Mouse (Mus musculus) testis, postnatal 14 days (tissue): Measurements from ENCODE around the gene Mrpl12.
A peak's percentile ranks its signal among the peaks of the same experiment; 100 is the strongest.

Source experiments
- DNase-seq: peaks from one replicate; pipeline ENCODE4 v3.0.0; 2021; ENCODE audit warnings: low spot score

The Mrpl12 gene

DNA sequence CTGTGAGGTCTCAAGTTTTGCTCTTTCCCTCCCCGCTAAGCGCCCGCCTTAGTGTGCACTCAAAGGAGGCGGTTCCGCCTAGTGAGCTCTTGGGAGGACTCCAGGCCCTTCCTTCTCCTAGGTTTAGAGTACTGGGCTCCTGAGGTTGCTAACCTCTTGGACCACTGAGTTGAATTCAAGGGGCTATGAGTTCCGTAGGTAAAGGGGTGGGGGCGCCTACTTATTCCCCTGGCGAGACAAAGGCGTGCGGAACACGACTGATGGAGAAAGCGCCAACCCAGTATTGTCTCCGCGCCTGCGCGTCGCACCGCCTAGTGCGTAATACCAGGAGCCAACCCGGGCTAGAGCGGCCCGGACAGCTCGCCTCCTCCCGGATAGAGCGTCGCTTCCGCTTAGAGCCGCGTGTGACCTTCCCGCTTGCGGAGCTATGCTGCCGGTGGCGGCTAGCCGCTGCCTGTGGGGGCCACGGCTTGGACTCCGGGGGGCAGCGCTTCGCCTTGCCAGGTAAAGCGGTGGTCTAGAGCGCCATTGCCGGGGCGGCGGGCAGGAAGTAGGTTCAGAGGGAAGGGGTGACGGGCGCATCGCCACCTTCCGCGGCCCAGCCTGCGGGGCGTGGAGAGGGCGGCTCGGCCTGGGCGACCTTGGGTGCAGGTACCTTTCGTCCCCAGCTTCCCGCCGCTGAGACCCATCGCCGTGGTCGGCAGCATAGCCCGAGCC is at the start of gene Mrpl12:
Gene Mrpl12 (plus strand): TSS at position 349 of the 717 bp plus-strand sequence.
- peak; percentile 91 for DNase-seq

DNA sequence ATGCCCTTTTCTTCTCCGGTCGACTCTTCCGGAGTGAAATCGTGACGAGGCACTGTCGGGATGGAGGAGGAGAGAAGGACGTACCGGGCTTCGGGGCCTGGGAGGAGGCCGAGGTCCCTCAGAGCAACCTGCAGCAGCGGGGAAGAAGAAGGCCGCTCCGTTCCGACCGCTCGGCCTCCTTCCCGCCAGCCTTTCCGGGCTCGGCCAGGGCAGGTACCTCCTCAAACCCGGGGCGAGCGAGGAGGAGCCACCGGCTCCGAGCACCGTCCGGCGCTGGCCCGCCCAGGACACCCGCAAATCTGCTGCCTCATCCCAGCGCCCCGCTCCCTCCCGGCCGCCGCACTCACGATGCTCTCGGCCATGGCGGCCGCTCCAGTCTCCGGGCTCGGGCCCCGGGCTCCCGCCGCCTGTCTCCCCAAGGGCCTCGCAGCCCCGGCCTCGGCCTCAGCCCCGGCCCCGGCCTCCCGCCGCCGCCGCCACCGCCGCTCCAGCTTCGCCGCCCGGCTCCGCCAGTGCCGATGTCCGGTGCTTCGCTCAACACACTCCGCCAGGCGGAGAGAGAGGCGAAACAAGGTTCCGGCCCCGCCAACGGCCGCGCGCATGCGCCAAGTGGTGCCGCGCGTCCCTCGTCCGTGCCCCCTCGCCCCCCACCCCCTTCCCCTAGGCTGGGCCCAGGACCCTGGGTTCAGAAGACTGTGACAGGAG is 47.1 kb upstream of the Mrpl12 start, which contains the start of gene Nploc4:
Gene Nploc4 (minus strand): TSS at position 557 of the 705 bp plus-strand sequence.
- DNase-seq: peak; percentile 90

DNA sequence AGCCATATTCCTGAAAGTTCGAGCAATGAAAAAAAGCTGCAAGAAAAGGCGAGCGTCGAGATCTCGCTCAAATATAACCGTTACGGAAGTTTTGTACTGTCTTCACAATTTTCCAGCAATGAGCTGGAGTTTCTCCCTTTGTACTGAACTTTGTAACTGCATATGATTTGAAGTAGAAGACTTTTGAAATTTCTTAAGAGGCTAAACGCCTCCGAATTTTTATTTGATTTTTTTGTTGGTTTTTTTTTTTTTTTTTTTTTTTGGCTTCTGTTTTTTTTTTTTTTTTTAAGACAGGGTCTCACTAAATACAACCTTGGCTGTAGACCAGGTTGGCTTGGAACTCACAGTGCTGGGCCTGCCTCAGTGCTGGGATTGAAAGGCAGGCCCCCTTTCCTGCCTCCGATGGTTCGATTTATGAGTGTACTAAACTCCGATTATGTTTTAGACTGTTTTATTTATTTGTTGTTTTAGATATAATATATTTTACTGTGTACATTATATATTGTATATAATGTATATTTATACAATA is 46.5 kb upstream of the Mrpl12 start:
- DNase-seq: no peak

DNA sequence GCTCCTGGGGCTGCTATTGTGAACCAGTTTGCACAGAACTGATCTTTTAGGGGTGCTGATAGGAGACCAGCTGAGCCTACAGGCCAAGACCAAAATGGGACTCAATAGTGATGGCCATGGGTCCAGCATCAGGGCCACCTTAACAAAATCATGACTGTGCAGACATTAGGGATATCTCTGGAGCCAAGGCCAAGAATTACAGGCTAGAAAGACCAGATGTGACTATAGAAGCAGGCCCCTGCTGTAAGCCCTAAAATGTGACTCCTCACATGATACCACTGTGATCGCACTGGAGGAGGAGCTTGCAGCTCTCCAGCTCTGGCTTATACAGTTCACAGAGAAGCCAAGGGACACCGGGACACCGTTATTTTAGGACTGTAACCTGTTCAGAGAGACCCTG is 42.1 kb upstream of the Mrpl12 start, which contains the start of gene Tspan10:
Gene Tspan10 (plus strand): TSS at position 301 of the 400 bp plus-strand sequence.
- no peak for DNase-seq

DNA sequence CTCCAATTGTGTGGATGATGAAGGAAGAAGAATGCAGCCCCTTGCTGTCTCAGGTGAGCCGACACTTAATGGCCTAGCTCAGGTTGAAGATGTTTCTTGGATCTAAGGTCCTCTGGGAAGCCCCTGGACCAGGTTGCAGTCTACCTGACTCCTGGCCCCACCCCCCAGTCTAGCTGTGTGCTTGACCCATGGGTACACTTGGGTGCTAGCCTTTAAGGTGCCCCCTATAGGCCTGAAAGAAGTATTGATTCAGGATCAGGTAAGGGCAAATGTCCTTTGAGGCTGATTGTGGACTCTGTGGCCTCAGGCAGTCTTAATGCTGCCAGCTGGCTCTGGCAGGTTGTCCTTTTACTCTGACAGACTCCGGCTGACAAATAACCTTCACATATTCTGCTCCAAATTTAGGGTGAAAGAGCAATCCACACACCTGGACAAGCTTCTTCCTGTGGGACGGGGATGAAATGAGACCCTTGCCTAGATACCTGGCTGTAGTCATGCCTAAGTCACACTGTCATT is 41.6 kb upstream of the Mrpl12 start:
- no peak for DNase-seq

DNA sequence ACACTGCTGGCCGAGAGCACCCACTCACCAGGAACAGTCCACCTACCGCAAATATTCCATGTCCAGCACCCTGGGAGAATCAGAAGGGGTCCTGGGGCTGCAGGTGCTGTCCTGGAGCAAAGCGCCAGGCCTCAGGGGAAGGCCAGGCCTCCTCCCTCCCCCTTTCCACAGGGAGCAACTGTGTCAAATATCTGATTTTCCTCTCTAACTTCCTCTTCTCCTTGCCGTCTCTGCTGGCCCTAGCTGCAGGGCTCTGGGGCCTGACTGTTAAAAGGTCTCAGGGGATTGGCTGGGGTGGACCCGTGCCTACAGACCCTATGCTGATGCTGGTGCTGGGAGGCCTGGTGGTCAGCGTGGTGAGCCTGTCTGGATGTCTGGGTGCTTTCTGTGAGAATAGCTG is 40.3 kb upstream of the Mrpl12 start:
- DNase-seq: no peak

DNA sequence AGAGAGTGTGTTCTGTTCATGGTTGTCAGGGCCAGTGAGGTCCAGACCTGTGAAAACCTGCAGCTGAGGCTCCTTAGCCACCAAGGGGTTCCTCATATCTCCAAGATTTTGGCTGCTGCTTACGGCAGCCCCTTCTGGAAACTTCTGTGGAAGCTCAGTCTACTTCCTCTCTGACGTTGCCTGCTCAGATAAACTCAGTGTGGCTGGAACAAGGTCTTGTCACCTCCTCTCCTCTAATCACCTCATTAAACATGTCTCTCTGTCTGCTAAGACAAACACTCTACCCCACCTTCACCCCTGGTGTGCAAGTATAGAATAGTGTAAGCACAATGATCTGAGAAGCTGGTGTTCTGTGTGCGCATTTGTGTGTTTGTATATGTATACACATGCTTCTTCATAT is 38.9 kb upstream of the Mrpl12 start:
- DNase-seq: no peak

DNA sequence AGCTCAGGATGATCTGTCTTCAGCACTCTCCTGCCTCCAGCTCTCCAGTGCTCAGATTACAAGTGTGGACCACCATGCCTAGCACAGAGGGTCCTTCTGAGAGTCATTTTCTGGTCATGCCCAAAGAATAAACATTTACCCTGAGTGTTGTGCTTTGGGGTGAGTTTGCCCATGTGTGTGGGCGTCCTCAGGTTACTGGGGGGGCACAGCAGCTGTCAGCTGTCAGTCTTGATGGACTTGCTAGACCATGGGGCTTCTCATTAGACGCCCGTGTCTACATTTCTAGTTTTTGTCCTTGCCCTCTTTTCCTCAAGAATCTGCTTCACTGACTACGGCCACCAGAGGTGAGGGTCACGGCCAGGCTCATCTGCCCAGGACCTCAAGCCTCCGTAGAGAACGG is 37.2 kb upstream of the Mrpl12 start:
- no peak for DNase-seq

DNA sequence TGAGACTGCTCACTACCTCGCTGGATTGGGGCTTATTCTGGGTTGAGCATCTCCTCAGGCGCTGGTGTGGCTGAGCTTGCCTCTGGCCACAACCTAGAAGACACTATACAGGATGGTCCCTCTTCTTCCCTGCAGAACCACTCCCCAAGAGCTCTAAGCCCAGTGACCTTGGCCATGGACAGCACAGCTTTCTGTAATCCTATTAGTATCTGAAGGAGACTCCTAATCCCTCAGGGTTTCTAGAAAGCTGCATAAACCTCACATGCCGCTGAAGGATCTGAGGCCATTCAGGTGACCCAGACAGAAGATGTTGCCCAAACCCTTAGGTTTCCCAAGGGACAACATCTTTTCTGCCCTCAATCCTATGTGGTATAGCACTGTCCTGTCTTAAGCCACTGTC is 32.2 kb upstream of the Mrpl12 start:
- no peak for DNase-seq

DNA sequence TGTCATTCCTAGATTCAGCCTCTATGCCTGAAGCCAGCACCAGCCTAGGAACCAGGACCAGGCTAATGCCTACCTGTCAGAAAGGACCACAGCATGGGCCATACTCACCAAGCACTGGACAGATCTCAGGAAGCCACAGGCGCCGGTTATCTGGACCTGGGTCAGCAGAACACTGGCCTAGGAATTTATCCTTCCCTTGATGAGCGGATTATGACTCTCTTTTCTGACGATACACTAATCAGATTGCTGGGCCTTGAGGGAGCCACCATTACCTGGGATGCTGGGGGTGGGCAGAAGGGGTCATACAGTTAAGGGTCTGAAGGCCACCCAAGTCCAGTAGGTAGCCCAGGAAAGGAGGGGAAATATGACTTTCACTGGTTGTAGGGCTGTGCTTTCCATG is 31.1 kb upstream of the Mrpl12 start, which contains the start of gene Pde6g:
Gene Pde6g (minus strand): TSS at position 195 of the 400 bp plus-strand sequence.
- DNase-seq: no peak

DNA sequence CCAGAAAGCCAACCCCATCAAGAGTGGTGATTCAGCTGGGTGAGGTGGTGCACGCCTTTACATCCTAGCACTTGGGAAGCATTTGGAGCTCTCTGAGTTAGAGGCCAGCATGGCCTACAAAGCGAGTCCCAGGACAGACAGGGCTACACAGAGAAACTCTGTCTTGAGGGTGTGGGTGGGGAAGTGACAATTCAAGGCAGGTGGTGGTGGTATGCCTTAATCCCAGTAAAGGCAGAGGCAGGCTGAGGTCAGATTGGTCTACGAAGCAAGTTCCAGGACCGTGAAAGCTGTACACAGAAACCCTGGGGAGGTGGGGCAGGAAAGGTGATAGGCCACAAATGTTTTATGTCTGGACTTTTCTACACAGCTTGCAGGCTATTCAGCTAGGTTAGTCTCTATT is 29.4 kb upstream of the Mrpl12 start:
- DNase-seq: no peak

DNA sequence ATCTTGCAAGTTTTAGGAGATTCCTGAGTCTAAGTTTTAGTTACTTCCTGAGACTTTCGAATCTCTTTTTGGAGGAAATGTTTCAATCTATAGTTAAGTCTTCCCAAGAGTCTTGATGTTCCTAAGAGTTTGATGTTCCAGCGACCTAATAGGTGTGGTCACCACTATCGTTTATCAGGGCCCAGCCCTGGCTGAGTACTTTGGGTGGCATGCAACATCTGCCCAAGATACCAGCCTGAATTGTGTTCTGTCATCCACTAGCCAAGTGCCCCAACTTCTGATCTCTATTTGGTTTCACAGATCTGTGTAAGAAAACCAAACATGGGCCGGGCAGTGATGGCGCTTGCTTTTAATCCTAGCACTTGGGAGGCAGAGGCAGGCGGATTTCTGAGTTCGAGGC is 29.0 kb upstream of the Mrpl12 start:
- DNase-seq: no peak

DNA sequence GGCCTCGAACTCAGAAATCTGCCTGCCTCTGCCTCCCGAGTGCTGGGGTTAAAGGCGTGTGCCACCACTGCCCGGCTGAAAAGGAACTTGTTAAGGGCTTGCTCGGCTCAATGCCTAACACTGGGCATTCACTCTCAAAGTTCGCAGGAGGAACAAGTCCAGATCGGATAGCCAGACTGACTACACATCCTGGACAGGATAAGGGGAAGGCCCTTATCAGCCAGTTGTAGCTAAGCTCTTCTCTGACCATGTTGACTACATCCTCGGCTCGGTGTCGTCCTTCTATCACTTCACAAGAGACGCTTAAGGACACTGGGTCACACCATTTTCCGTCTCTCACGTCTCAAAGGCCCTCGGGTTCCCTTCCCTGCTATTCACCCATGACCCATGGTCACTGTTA is 27.0 kb upstream of the Mrpl12 start:
- no peak for DNase-seq

DNA sequence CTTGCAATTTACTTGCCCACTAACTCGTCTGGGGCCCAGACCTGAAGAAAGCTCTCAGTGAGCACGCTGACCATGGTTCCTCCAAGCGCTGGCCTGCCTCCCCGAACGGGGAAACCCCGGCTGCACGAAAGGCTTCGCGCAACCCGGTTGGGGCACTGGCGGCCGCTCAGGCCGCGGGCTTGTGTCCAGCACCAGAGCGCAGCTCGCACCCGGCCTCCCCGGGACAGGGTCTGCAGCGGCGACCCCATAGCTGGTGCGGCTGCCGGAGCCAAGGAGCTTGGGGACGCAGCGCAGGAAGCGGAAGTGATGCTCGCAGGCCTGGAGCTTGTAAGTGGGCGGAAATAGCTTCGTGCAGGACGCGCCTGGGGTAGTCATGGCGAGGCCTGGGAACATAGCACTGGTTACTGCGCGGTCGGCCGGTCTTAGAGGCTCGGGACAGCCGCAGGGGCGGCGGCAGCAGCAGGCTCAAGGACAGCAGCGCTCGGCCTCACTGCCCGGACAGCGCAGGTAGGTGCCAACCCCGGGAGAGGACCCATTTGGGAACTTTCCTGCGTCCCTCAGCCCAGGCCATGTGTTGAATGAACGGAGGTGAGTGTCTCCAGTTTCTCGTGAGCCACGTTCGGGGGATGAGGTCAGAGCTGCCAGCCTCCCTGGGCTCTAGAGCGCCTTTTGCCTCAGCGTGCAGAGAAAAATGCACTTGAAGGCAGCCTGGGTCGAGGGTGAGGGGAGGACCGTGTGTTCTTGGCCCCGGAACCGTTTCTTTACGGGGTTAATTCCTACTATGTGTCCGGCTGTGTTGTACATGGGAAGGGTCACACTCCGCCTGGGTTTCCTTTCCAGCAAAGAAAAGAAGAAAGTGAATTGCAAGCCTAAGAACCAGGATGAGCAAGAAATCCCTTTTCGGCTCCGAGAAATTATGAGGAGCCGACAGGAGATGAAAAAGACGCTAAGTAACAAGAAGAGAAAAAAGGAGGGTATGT is 26.4 kb upstream of the Mrpl12 start, which contains the start of the genes Oxld1 and Ccdc137:
Gene Oxld1 (minus strand): TSS at position 297 of the 980 bp plus-strand sequence.
Gene Ccdc137 (plus strand): TSS at position 344 of the 980 bp plus-strand sequence.
- peak; percentile 78 for DNase-seq

DNA sequence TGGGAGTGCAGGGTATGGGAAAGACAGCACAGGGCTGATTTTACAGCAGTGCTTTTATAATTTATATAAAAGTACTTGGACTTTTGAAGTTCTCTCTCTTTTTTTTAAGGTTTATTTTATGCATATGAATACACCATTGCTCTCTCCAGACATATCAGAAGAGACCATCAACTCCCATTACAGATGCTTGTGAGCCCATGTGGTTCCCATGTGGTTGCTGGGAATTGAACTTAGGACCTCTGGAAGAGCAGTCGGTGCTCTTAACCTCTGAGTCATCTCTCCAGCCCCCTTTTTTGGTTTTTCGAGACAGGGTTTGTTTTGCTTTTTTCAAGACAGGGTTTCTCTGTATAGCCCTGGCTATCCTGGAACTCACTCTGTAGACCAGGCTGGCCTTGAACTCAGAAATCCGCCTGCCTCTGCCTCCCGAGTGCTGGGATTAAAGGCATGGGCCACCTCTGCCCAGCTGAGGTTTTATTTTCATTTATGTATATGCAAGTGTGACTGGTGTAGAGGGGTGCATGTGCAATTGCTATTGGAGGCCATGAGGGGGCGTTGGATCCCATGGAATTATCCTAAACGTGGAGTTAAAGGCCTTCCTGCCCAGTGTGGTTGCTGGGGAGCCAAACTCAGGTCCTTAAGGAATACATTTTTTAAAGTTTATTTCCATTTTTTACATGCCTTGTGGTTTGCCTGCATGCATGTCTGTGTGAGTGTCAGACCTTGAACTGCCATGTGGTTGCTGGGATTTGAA is 25.4 kb upstream of the Mrpl12 start:
- no peak for DNase-seq

DNA sequence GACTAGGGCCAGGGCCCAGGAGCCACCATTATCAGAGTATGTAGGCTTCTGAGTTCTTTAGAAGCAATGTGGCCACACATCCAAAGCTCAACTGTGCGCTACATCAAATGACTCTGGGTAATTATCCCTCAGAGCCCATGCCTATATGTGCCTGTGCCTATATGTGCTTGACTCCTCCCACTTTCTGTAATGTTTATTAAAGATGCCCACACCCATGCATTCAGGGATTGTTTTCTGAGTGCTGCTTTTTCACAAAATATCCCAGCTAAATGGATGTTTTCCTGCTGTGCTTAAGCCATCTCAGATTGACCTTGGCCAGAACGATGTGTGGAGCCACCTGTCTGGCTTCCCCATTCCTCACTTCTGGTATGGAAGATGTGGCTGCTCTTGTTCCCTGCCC is 20.9 kb upstream of the Mrpl12 start:
- no peak for DNase-seq

DNA sequence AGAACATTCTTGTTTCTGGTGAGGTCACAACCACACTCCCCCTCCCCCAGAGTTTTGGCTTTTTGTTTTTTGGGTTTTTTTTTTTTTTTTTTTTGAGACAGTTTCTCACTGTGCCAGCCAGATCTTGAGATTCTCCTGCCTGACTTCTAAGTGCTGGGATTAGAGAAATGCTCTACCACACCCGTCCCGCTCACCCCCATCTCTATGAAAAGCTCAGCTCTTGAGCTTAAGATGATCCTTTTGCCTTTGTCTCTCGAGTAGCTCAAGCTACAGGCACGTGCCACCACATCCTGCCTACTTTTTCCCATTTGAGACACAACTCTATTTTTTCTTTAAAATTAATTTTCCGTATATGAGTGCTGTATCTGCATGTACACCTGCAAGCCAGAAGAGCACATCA is 20.0 kb upstream of the Mrpl12 start:
- no peak for DNase-seq

DNA sequence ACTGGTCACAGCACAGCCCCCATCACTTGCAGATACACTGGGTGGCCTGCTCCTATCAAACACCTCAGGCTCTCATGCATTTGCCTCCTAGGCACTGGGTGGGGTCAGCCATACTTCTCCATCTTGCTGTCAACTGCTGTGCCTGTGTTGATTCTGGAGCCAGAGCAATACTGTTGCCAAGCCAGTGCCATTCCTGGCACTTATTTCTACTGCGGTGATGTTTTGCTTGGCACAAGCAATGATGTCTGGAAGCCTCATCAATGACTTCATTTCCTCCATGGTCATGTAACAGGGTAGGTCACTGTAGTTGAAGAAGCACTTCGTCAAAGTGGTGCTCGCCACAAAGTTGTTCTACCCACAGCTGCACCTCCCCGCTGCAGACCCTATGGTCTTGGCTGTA is 18.9 kb upstream of the Mrpl12 start:
- no peak for DNase-seq

DNA sequence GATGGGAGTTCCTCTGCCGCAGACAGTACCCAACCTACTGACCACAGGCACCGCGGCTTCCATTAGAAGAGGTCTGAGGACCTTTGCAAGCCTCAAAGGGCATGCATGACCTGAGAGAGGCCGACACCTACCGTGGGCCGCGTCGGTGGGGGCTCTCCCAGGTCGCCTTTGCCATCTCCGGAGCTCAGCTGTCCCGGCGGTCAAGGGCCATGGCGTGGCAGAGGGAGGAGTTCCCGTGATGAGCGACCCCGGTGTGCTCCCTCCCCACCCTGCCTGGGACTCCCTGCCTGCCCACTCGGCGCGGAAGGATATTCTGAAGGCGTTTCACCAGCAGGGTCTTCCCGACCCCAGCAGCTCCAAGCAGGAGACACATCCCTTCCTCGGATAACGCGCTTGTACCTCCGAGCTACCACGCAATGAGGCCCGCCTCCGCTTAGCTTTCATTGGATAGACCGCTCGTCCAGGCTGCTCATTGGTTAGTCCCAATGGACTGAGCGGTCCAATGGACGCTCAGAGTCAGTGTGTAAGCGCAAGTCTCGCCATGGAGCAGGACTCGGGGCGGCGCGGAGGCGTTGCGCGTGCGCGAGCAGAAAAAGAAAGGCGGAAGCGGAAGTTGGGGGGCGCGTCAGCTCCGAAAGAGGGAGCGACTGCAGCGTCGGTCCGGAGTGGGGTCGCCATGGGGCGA is 17.2 kb upstream of the Mrpl12 start, which contains the start of gene Arl16:
Gene Arl16 (minus strand): TSS at position 557 of the 685 bp plus-strand sequence.
- DNase-seq: peak; percentile 96

DNA sequence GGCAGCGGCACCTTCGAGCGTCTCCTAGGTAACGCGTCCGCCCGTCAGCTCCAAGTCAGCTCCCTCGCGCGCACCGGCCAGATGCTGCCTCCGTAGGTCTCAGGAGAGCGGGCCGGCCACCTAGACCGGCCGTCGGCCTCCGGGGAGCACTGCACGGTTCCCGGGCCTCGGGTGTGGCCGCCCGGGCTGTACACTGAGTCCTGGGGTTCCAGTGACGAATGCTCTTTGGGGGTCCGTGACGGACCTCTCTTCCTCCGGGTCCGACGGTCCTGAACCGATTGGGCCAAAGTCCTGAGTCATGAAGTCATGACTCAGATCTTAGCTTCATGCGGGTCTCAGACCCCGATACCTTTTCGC is 16.7 kb upstream of the Mrpl12 start:
- DNase-seq: no peak
